Mouse (Mus musculus): ENCODE measurements around the gene Stx3.

Gene Stx3

DNA sequence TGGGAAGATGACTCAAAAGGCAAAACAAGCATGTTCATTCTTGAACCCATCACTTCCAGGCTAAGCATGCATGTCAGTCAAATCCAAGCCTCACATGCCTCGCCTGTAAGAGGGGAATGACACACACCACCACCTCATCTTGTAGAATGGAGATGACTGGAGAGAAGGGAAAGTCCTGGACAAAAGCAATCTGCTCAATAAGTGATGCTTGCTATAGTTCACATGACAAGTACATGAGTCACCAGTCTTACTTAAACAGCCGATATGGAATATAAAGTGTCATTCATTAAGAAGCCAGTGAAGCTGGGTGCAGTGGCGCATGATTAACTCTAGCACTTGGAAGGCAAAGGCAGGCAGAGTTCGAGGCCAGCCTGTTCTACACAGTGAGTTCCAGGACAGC, 6.1 kb downstream of the Stx3 start:
- no peak overlapping the region for H3K4me3 ChIP-seq (replicated peaks; ENCODE audit: low read length)
- peaks cover 37% of the 10 kb centered on the region for H3K36me3 ChIP-seq (ENCODE audit: insufficient read depth, low read length)
- no peaks in the 10 kb centered on the region for H3K9me3 ChIP-seq (ENCODE audit: low read length)
- H3K4me1 ChIP-seq (replicated peaks; ENCODE audit: low read depth, low read length), result peaks cover 99% of the 10 kb centered on the region
- TF ChIP-seq POU5F1 (IDR thresholded peaks at IDR 0.05; ENCODE audit: borderline replicate concordance, low read length), result no peak
- no peak for TF ChIP-seq CTCF (conservative IDR thresholded peaks at IDR 0.05; ENCODE audit: low read length)
- TF ChIP-seq NANOG (IDR thresholded peaks at IDR 0.05; ENCODE audit: borderline replicate concordance, low read length), result no peak
- H3K27me3 ChIP-seq (ENCODE audit: insufficient read depth, low read length), result peaks cover 10% of the 10 kb centered on the region; the same call in 1 of the 2 replicates

- no peak overlapping the region for H3K4me3 ChIP-seq (replicated peaks; ENCODE audit: low read length)
- no peaks in the 10 kb centered on the region for H3K9me3 ChIP-seq (ENCODE audit: low read length)
- peaks cover 99% of the 10 kb centered on the region for H3K4me1 ChIP-seq (replicated peaks; ENCODE audit: low read depth, low read length)
- H3K36me3 ChIP-seq (ENCODE audit: insufficient read depth, low read length), result peaks cover 37% of the 10 kb centered on the region
- no peaks in the 10 kb centered on the region for H3K27me3 ChIP-seq (ENCODE audit: insufficient read depth, low read length)
- no peak for TF ChIP-seq POU5F1 (IDR thresholded peaks at IDR 0.05; ENCODE audit: borderline replicate concordance, low read length)
- TF ChIP-seq NANOG (IDR thresholded peaks at IDR 0.05; ENCODE audit: borderline replicate concordance, low read length), result no peak
- TF ChIP-seq CTCF (conservative IDR thresholded peaks at IDR 0.05; ENCODE audit: low read length), result no peak
These were observed 7.4 kb downstream of the Stx3 start for GRCm38 (mm10) chr19:11811688-11812365.

DNA sequence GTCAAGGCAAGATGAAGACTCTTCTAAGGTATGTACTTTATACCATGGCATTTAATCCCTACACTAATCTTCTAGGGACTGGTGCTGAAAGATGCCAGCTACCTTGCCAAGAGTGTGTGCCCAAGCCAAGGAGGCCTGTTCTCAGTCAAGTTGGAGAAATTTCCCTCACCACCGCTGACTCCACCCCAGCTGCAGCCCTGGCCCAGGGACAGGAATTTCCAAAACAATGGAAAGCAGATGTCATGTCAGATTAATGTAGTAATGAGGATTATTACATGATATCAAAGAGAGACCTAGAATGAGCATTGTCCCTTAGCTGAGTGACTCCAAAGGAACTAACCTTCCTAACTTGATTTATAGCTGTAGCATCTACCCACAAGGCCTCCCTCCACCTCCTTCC, 8.3 kb downstream of the Stx3 start:
- H3K36me3 ChIP-seq (ENCODE audit: insufficient read depth, low read length), result peaks cover 38% of the 10 kb centered on the region
- H3K9me3 ChIP-seq (ENCODE audit: low read length), result no peaks in the 10 kb centered on the region
- TF ChIP-seq CTCF (conservative IDR thresholded peaks at IDR 0.05; ENCODE audit: low read length) (no peak), NANOG (IDR thresholded peaks at IDR 0.05; ENCODE audit: borderline replicate concordance, low read length) (no peak), POU5F1 (IDR thresholded peaks at IDR 0.05; ENCODE audit: borderline replicate concordance, low read length) (no peak)
- H3K4me3 ChIP-seq (replicated peaks; ENCODE audit: low read length), result 0 out of 2 replicates have a peak overlapping the region, but pooled peaks have one; percentile 21
- no peaks in the 10 kb centered on the region for H3K27me3 ChIP-seq (ENCODE audit: insufficient read depth, low read length)
- H3K4me1 ChIP-seq (replicated peaks; ENCODE audit: low read depth, low read length), result peaks cover 99% of the 10 kb centered on the region

GRCm38 (mm10) chr19:11810003-11810758, 9.0 kb downstream of the Stx3 start:
- no peaks in the 10 kb centered on the region for H3K27me3 ChIP-seq (ENCODE audit: insufficient read depth, low read length)
- TF ChIP-seq NANOG (IDR thresholded peaks at IDR 0.05; ENCODE audit: borderline replicate concordance, low read length), result no peak
- TF ChIP-seq CTCF (conservative IDR thresholded peaks at IDR 0.05; ENCODE audit: low read length), result no peak
- TF ChIP-seq POU5F1 (IDR thresholded peaks at IDR 0.05; ENCODE audit: borderline replicate concordance, low read length), result no peak
- peaks cover 99% of the 10 kb centered on the region for H3K4me1 ChIP-seq (replicated peaks; ENCODE audit: low read depth, low read length)
- H3K36me3 ChIP-seq (ENCODE audit: insufficient read depth, low read length), result peaks cover 40% of the 10 kb centered on the region
- peak overlapping the region; percentile 21; the same call in 1 of the 2 replicates for H3K4me3 ChIP-seq (replicated peaks; ENCODE audit: low read length)
- no peaks in the 10 kb centered on the region for H3K9me3 ChIP-seq (ENCODE audit: low read length)

- 0 out of 2 replicates have a peak overlapping the region, but pooled peaks have one; percentile 21 for H3K4me3 ChIP-seq (replicated peaks; ENCODE audit: low read length)
- H3K4me1 ChIP-seq (replicated peaks; ENCODE audit: low read depth, low read length), result peaks cover 99% of the 10 kb centered on the region
- H3K36me3 ChIP-seq (ENCODE audit: insufficient read depth, low read length), result peaks cover 43% of the 10 kb centered on the region
- TF ChIP-seq POU5F1 (IDR thresholded peaks at IDR 0.05; ENCODE audit: borderline replicate concordance, low read length) (no peak), NANOG (IDR thresholded peaks at IDR 0.05; ENCODE audit: borderline replicate concordance, low read length) (no peak), CTCF (conservative IDR thresholded peaks at IDR 0.05; ENCODE audit: low read length) (no peak)
- H3K27me3 ChIP-seq (ENCODE audit: insufficient read depth, low read length), result no peaks in the 10 kb centered on the region
- H3K9me3 ChIP-seq (ENCODE audit: low read length), result no peaks in the 10 kb centered on the region
These were observed 10.8 kb downstream of the Stx3 start for GRCm38 (mm10) chr19:11808452-11808851.

DNA sequence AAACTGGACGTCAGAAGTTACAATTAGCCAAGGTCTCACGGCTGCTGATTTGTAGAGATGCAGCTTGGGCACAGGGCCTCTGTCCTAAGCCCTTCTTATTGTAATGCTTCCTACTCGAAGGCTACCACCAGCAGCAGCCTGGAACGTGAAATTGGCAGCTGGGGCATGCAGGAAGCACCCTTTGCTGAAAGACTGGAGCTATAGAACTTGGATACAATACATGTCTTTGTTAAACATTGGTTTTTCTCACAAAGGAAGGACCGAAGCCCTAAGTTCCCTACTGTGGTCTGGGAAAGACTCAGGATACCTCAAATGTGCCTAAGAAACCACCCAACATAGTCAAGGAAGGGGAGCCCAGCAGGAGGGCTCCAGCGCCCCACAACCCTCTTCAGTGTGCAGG, 11.4 kb downstream of the Stx3 start:
- TF ChIP-seq POU5F1 (IDR thresholded peaks at IDR 0.05; ENCODE audit: borderline replicate concordance, low read length), result no peak
- peak; percentile 36; the same call in 1 of the 2 replicates for TF ChIP-seq NANOG (IDR thresholded peaks at IDR 0.05; ENCODE audit: borderline replicate concordance, low read length)
- 0 out of 2 replicates have a peak overlapping the region, but pooled peaks have one; percentile 21 for H3K4me3 ChIP-seq (replicated peaks; ENCODE audit: low read length)
- H3K4me1 ChIP-seq (replicated peaks; ENCODE audit: low read depth, low read length), result peaks cover 99% of the 10 kb centered on the region
- H3K27me3 ChIP-seq (ENCODE audit: insufficient read depth, low read length), result no peaks in the 10 kb centered on the region
- H3K36me3 ChIP-seq (ENCODE audit: insufficient read depth, low read length), result peaks cover 43% of the 10 kb centered on the region
- H3K9me3 ChIP-seq (ENCODE audit: low read length), result no peaks in the 10 kb centered on the region

- peaks cover 45% of the 10 kb centered on the region for H3K36me3 ChIP-seq (ENCODE audit: insufficient read depth, low read length)
- H3K4me1 ChIP-seq (replicated peaks; ENCODE audit: low read depth, low read length), result peaks cover 98% of the 10 kb centered on the region
- H3K4me3 ChIP-seq (replicated peaks; ENCODE audit: low read length), result peak overlapping the region; percentile 21; the same call in 1 of the 2 replicates
- TF ChIP-seq POU5F1 (IDR thresholded peaks at IDR 0.05; ENCODE audit: borderline replicate concordance, low read length) (no peak), NANOG (IDR thresholded peaks at IDR 0.05; ENCODE audit: borderline replicate concordance, low read length) (peak; percentile 85)
- H3K27me3 ChIP-seq (ENCODE audit: insufficient read depth, low read length), result no peaks in the 10 kb centered on the region
- no peaks in the 10 kb centered on the region for H3K9me3 ChIP-seq (ENCODE audit: low read length)
These were observed 12.0 kb downstream of the Stx3 start for GRCm38 (mm10) chr19:11807251-11807650.

GRCm38 (mm10) chr19:11804423-11804822, 14.8 kb downstream of the Stx3 start:
- Histone ChIP-seq H3K9me3 (ENCODE audit: low read length) (no peaks in the 10 kb centered on the region), H3K4me3 (replicated peaks; ENCODE audit: low read length) (no peak overlapping the region; the same call in 1 of the 2 replicates), H3K27me3 (ENCODE audit: insufficient read depth, low read length) (no peaks in the 10 kb centered on the region), H3K4me1 (replicated peaks; ENCODE audit: low read depth, low read length) (peaks cover 77% of the 10 kb centered on the region), H3K36me3 (ENCODE audit: insufficient read depth, low read length) (peaks cover 35% of the 10 kb centered on the region)
- TF ChIP-seq CTCF (conservative IDR thresholded peaks at IDR 0.05; ENCODE audit: low read length) (no peak), POU5F1 (IDR thresholded peaks at IDR 0.05; ENCODE audit: borderline replicate concordance, low read length) (no peak), NANOG (IDR thresholded peaks at IDR 0.05; ENCODE audit: borderline replicate concordance, low read length) (no peak)
